Mouse (Mus musculus): Measurements from ENCODE around the gene Rasl10a.
A peak's percentile ranks its signal among the peaks of the same experiment; 100 is the strongest.

Rasl10a gene

DNA sequence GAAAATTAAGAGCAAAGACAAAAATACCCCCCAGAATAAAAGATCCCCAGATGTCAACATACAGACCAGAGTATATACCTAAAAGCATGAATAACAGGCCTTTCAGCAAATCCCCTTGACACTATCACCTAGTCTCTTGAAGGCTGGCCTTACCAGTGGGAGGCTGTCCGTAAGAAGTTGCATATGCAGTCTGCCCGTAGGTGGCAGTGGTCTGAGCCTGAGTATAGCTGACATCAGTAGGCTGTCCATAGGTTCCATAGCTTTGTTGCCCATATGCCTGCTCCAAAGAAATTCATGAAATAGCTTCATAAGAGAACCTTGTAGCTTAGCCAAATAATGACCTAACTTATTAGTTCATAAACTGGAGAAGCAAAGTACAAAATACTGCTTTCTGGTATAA, 33.8 kb downstream of the Rasl10a start:
- no peak for DNase-seq

DNA sequence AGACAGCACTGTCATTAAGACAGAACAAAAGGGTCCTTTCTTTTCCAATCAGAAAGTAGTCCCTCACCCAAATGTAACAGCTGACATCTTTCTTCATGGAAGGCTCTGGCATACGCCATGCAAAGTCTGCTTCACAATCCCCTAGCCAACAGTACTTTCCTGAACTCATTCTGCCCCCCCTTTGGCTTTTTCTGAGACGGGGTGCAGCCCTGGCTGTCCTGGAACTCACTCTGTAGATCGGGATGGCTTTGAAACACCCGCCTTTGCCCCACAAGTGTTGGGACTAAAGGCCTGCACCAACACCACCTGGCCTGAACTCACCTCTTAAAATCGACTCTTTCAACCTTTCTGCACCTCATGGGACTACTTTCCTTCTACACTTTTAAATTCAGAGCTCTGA, 37.9 kb downstream of the Rasl10a start:
- DNase-seq, result no peak

DNA sequence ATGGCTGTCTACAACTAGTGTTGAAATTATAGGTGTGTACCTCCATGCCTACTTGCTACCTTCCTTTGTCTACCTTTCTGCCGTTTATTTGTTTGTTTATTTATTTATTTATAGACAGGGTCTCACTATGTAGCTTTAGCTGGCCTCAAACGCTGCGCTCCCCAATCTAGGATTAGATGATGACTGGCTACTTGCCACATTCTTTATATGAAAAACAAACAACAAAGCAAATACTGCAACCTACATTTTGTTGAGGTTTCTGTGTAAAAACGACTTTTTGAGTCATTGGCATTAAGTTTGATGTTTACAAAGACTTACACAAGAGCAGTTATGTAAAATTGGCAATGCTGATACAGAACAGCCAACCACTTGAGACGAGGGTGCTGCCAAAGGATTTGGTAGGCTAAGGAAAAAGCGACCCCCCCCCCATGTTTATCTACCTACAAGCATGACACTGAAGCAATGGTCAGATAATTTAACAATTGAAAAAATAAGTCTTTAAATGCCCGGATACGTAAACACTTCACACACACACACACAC, 38.6 kb downstream of the Rasl10a start:
- no peak for DNase-seq

DNA sequence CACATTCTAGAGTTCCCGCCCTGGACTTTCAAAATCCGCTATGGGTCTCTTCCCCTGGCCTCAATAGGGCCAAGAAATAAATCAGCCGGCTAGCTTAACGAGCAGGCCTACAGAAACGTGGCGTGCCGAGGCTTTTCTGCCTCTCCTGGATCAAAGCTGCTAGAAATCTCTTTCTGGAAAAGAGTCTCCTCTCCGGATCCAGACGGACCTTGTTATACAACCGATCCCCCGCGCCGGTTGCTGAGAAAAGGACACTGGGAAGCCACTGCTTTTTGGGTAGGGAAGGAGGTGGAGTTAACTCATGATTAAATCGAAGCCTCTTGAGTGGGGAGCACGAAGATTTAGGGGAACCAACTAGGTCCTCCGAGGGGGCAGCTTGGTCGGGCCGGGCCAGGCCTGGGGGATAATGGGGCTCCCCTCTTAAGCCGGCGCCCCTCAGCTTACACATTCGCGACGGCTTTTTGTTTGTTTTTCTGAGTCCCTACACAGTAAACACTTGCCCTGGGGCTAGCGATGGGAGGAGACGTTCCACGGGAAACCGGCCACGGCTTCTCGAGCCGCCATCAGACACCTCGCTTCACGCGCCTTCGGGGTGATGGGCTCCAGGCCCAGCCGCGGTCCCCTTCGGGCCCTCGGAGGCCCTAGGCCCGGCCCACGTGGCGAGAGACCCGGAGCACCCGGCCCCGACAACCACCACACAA, 40.3 kb downstream of the Rasl10a start:
- DNase-seq, result peak; percentile 52

DNA sequence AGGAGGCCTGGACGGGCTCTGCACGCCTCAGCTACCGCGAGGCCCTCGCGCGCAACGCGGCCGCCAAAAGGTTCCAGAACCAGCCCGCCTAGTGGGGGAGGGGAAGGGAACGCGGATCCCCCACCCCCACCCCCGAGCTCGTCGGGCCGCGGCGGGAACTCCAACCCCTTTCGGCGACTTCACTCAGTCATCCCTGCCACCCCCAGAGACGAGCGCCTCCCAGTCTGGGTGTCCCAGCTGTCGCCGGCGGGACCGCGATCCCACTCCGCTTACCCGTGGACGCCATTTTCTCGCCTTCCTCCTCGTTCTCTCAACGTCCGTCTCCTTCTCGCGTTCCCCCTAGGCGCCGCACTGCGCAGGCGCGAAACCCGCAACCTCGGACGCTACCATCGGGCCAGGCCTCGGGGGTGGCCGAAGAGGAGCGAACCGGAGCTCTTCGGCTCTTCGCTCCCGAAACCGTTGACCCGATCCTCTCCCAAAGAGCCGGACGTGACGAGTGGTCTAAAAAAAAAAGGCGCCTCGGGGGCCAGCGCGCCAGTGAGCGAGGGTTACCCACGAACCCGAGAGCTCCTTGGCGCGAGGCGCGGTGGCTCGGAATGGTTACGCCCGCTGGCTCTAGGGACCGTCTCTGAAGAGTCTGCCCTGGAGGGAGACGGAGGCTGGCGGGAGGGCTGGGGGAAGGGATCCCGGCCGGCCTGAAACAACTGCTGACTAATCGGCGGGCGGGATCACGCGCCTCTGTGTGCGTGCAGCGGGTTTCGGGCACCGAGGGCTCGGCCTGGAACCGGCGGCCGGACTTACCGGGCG, 41.0 kb downstream of the Rasl10a start, which contains the start of the genes Rhbdd3 and Ewsr1:
TSS of gene Rhbdd3 (plus strand) at position 191 of the 807 bp plus-strand sequence.
TSS of gene Ewsr1 (minus strand) at position 531 of the 807 bp plus-strand sequence.
- peak; percentile 98 for DNase-seq

DNA sequence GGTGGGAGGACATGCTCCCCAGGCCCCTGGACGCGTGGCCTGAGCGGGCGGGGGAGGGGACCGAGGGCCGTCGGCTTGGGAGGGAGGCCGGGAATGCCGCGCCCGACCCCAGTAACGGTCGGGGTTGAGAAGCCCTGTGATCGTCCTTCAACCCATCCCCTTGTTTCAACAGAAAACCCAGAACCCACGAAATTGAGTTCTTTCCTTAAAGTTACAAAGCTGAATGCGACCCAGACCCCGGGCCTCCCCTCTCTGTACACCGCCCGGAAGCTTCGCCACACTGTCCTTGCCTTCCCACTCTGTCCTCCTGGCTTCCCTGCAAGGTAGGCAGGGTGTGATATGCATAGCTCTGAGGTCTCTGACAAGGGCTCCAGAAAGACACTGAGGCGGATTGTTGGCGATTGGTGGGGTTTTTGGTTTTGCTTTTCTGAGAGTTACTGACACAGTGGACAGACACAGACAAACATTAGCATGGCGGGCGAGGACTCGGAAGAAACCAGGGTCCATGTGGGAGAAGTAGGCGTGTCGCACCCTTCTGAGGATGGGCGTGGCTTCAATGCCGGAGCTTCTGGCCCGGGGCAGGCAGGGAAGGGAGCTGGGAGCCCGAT, 41.8 kb downstream of the Rasl10a start:
- DNase-seq, result peak; percentile 92

DNA sequence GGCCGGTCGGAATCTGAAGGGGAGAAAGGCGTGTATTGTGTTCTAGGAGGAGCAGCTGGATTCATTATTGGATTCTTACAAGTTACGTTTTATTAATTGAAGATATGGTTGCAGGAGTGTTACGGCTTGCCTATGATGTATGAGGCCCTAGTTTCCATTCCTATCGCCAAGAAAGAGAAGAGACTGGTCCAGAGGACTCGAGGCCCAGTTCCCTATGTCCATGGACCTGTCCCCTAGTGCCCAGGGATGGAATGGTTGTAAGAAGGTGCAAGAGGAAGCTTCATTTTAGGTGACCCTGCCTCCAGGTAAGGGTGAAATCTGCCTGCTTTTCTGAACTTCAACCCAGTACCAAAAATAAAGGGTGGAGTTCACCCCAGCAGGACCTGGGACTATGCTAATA, 42.4 kb downstream of the Rasl10a start:
- DNase-seq, result no peak

DNA sequence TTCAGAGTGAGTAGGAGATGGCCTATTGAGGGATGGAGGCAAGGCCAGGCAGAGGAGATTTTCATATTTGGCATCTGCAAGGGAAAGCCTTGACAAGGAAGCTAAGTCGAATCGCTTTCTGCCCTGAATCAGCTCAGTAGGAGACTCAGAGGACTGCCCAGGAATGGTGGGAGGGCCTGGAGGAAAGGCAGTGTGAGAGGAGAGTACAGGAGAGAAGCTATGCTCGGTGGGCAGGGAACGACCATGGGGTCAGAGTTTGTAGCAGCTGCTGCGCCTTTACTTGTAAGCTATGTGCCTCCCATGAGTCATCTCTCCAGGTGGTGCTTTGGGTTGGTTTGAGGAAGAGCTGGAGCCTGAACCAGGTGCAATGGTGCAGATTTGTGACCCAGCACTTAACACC, 42.9 kb downstream of the Rasl10a start:
- DNase-seq, result no peak

DNA sequence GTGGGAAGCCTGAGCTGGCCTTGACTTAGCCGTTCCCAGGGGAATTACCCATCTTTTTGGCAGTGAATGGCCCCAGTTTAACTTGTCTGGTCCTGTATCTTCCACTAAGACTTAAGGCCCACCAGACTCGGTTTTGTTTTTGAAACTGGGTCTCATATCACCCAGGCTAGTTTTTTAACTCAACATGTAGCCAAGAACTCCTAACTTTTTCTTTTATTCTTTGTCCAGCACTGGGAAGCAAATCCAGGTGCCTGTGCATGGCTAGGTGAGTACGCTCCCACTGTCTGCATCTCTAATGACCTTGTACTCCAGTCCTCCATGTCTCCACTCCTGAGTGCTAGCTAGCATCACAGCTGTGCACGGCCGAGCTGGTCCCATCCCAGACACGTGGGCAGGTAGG, 43.7 kb downstream of the Rasl10a start:
- no peak for DNase-seq

DNA sequence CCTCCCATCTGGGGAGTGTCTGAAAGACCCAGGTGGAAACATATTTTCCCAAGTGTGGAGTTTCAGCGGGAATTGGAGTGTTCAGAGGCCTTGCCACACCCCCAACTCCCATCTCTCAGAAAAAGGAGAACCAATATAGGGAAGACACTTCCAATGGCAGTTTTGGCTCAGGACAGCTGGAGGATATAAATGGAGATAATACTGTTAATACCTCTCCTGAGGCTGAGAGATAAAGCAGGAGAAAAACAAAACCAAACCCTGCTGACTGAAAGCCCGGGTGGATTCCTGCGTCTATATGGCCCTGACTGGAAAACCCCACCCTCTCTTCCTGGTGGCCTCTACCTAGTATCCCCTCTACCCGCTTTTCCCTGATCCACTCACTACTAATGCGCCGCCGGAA, 44.5 kb downstream of the Rasl10a start:
- DNase-seq, result no peak

DNA sequence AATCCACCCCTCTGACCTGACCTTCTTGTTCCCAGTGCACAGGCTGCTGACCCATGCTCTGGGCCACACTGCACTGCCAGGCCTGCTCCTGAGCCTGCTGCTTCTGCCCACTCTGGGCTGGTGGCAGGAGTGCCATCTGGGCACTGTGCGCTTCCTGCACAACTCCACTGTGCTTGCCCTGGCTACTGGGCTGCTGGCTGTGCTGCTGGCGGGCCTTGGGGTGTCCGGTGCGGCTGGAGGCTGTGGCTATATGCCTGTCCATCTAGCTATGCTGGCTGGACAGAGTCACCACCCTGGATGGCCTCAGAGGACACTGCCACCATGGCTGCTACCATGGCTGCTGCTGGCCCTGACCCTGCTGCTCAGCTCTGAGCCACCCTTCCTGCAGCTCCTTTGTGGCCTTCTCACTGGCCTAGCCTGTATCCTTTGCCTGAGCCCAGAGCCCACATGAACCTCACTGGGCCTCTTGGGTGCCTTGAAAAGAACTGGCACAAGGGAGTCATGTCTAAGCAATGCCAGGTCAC, 46.1 kb downstream of the Rasl10a start:
- DNase-seq, result no peak

DNA sequence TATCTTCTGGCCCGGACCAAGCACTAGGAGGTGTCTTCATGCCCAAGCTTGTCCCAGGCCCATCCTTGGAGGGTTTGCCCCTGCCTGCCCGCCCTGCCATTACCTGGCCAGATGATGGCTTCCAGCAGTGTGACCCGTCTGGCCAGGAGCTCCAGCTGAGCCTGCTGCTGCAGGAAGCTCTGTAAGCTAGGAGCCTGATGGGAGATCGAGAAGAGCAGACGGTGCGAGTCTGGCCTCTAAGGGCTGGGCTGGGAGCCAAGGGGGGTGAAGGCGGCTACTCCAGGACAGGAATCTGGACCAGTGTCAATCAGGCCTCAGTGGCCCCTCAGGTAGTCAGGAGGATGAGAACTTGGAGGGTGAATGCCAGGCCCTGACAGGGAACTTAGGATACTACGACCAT, 51.5 kb downstream of the Rasl10a start:
- no peak for DNase-seq

All from kidney, postnatal 14 days (tissue).